Mouse (Mus musculus) intestine, embryonic 14.5 days (tissue): ENCODE measurements at regions not wholly inside any gene's neighbourhood (a gene's known extent, or its start where the extent isn't known, plus 50 kb on each side); places are given as distances from the start of the nearest gene placed in this dataset.

Experiments used
- ATAC-seq: fragments of 200-750 bp; cut with Nextera tagmentation; replicated peaks from 2 replicates; pipeline ENCODE4 v1.8.0; 2017; ENCODE audit warnings: low read depth, moderate number of reproducible peaks, moderate TSS enrichment, moderate library complexity; ENCODE audit not compliant: low FRiP score, low TSS enrichment
- DNase-seq: peaks from one replicate; pipeline ENCODE4 v3.0.0-alpha.2; 2018; ENCODE audit warnings: low spot score
- H3K27ac ChIP-seq: fragments of 300-500 bp; sonication (generic); 2 replicates; pipeline ENCODE4 v1.5.1; 2014; ENCODE audit warnings: low read depth, mild to moderate bottlenecking, control low read depth
- H3K27me3 ChIP-seq: fragments of 300-500 bp; sonication (generic); replicated peaks from 2 replicates; pipeline ENCODE4 v1.6.1; 2014; ENCODE audit warnings: low read length, control low read depth; ENCODE audit not compliant: control insufficient read depth, insufficient read depth
- H3K36me3 ChIP-seq: fragments of 300-500 bp; sonication (generic); 2 replicates; pipeline ENCODE4 v1.6.1; 2014; ENCODE audit warnings: low read length, control low read depth; ENCODE audit not compliant: control insufficient read depth, insufficient read depth
- H3K4me1 ChIP-seq: fragments of 300-500 bp; sonication (generic); replicated peaks from 2 replicates; pipeline ENCODE4 v1.6.1; 2014; ENCODE audit warnings: low read length, control low read depth, mixed read lengths; ENCODE audit not compliant: control insufficient read depth, insufficient read depth
- H3K4me2 ChIP-seq: fragments of 300-500 bp; sonication (generic); 2 replicates; pipeline ENCODE4 v1.6.1; 2014; ENCODE audit warnings: low read length
- H3K4me3 ChIP-seq: fragments of 300-500 bp; sonication (generic); 2 replicates; pipeline ENCODE4 v1.5.1; 2014; ENCODE audit warnings: low read depth, low read length, control low read depth, mixed read lengths
- H3K9ac ChIP-seq: fragments of 300-500 bp; sonication (generic); 2 replicates; pipeline ENCODE4 v1.6.1; 2014; ENCODE audit warnings: mild to moderate bottlenecking, low read length
- H3K9me3 ChIP-seq: fragments of 300-500 bp; sonication (generic); 2 replicates; pipeline ENCODE4 v1.6.1; 2016; ENCODE audit warnings: low read length, control low read depth; ENCODE audit not compliant: control insufficient read depth
- WGBS: fragments of 180-500 bp; shearing (Covaris S2); extraction: QIAGEN DNeasy Blood & Tissue Kit; methylation state at CpG from one replicate; pipeline ENCODE4 v1.1.7; 2014; 5-methylcytosine and 5-hydroxymethylcytosine counted together

DNA sequence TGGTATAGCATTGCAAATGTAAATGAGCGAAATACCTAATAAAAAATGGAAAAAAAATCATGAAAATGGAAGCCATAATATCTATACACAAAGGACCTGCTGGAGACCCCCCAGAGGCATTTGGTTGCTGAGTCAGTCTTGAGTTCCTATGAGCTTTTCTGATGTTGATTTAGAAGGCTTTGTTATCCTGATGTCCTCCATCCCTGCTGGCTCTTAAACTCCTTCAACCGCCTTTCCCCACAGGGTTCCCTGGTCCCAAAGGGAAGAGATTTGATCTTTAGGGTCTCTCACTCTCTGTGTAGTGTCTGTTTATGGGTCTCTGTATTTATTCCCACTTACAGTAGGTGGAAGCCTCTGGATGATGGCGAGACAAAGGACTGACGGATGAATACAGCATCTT lies 356.6 kb upstream of the Robo2 start:
- no peak overlapping the region for H3K4me2 ChIP-seq
- H3K36me3 ChIP-seq = no peaks in the 10 kb centered on the region
- ATAC-seq = no peak
- no peaks in the 10 kb centered on the region for H3K9me3 ChIP-seq
- no peak overlapping the region for H3K9ac ChIP-seq
- WGBS = 88% methylated on average over 4 of the region's 4 CpGs
- H3K4me3 ChIP-seq = no peak overlapping the region
- DNase-seq = no peak
- no peak overlapping the region for H3K27ac ChIP-seq
- H3K27me3 ChIP-seq = no peaks in the 10 kb centered on the region
- H3K4me1 ChIP-seq = no peaks in the 10 kb centered on the region

DNA sequence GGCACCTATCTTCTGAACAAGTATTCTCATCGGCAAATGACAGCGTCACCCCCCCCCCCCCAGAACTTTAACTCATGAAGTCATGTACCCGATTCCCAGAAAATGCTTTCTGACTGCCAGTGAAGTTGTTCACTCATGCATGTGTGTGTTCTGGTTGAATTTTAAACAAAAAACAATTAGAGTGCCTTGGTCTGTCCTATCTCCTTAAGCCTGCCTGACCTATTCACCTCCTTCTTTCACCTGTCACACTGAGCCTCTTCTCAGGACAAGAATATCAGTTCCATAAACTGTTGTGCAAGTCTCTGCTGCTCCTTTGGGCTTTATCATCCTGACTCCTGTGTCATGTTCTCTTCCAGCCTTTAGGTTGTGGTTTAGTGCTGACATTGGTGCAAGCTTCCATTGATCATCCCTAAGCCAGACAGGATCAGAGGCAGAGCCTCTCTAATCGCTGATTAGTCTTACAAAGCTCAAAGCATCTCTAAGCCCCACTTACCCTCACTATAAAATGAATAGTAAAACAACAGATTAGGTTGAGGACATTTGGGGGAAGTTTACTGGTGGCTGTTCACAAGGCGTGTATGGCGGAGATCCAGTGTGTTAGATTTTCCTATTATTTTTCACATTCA lies 345.2 kb upstream of the Robo2 start:
- Histone ChIP-seq H3K4me1 (0 out of 2 replicates have a peak, but pooled peaks cover 5% of the 10 kb centered on the region), H3K36me3 (no peaks in the 10 kb centered on the region), H3K9me3 (peaks cover 6% of the 10 kb centered on the region; the same call in 1 of the 2 replicates), H3K27me3 (no peaks in the 10 kb centered on the region), H3K4me2 (no peak overlapping the region), H3K9ac (no peak overlapping the region), H3K27ac (no peak overlapping the region), H3K4me3 (no peak overlapping the region)
- ATAC-seq = no peak
- 41% methylated on average over 6 of the region's 6 CpGs for WGBS
- no peak for DNase-seq

DNA sequence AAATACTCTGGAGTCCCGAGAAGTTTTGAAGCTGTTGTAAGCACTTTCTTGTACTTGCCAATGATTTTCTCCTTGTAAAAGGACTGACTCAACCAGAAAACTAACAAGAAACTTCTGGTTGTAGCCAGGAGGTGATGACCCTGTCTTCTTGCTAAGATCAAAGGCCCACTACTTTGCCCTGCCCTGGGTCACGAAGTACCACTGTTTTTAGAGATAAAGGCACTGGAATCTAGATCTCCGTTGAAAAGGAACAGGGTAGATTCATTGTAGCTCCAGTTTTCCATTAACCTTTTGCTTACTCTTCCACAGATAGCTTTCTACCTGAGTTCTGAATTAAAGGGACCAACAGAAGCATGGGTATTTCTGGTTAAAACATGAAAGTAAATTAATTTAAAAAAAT lies 339.3 kb upstream of the Robo2 start:
- Histone ChIP-seq H3K4me2 (no peak overlapping the region), H3K9me3 (peaks cover 6% of the 10 kb centered on the region; the same call in 1 of the 2 replicates), H3K27ac (no peak overlapping the region), H3K4me3 (no peak overlapping the region), H3K4me1 (no peaks in the 10 kb centered on the region), H3K36me3 (no peaks in the 10 kb centered on the region), H3K27me3 (no peaks in the 10 kb centered on the region), H3K9ac (no peak overlapping the region)
- 28% methylated on average over 3 of the region's 3 CpGs for WGBS
- DNase-seq (no peak), ATAC-seq (no peak)

DNA sequence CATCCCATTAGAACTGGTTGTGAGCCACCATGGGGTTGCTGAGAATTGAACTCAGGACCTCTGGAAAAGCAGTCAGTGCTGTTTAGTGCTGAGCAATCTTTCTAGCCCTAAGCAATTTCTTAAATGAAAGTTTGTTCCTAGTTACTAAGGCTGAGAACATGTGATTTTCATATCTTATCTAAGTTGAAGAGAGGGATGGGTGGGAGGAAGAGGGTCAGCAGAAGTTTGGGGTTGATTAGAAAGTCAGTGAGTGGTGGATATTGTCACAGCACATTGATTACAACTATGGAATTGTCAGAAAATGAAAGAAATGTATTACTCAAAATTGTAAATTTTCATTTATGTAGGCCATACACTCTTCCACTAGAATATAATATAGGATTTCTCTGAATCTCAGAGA lies 337.4 kb upstream of the Robo2 start:
- Histone ChIP-seq H3K27ac (no peak overlapping the region), H3K9me3 (peaks cover 6% of the 10 kb centered on the region; the same call in 1 of the 2 replicates), H3K4me1 (no peaks in the 10 kb centered on the region), H3K36me3 (no peaks in the 10 kb centered on the region), H3K27me3 (no peaks in the 10 kb centered on the region), H3K9ac (no peak overlapping the region), H3K4me2 (no peak overlapping the region), H3K4me3 (no peak overlapping the region)
- DNase-seq (no peak), ATAC-seq (no peak)

DNA sequence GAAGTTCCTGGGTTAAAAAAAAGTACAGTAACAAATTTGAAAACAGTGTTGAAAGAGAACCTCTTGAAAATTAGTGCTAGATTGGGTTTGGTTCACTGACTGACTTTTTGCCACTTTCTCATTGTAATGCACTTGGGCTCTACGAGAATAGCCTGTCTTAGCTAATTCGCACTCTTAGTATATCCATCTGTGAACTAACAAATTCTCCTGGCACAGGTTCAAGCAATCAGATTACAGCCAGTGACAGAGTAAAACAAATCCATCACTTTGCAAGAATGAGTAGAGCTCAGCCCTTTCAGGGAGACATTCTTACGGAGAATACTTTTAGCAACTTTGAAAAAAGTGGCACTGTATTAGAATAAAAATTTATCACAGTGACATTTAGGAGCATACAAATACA lies 331.9 kb upstream of the Robo2 start:
- ATAC-seq (no peak), DNase-seq (no peak)
- Histone ChIP-seq H3K4me3 (no peak overlapping the region), H3K27ac (no peak overlapping the region), H3K4me1 (no peaks in the 10 kb centered on the region), H3K9ac (no peak overlapping the region), H3K36me3 (no peaks in the 10 kb centered on the region), H3K27me3 (no peaks in the 10 kb centered on the region), H3K9me3 (no peaks in the 10 kb centered on the region), H3K4me2 (no peak overlapping the region)
- 60% methylated on average over 3 of the region's 3 CpGs for WGBS

DNA sequence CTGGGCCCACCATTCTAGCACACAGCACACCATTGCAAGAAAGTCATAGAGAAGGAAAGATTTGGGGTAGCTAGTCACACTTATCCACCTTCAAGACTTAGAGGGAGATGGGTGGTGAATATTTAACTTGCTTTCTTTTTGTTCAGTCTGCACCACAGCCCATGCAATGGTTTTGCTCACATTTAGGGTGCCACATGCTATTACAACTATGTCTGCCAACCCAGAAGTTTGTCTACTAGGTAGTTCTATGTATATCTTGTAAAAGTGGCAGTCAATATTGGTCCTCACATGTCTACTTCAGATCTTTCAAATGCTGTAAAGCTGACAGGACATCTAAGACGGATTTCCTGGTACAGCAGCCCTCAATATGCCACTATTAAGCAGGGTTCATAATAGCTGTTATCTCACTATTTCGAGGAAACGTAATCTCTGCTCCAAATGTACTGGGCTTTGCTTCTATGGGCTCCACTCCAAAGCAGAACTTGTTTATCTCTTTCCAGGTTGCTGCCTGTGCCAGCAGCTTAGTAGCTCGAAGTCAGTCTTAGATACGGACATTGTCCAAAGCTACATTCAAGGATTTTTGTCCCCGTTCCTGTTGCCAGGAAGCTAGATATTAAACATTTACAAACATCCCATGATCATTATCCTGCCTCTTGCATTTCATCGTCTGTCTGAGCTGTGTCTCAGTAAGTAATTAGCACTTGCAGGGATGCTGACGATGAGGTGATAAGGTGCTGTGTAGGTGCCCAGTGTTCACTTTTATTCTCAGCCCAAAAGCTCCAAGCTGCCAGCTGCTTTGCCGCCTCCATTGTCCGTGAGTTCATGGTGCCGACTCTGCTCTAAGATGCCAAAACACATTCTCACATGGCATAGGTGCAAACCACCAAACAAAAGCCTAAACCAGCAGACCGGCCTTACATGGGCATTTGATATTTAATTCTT lies 327.8 kb upstream of the Robo2 start:
- ATAC-seq (no peak), DNase-seq (no peak)
- Histone ChIP-seq H3K4me3 (no peak overlapping the region), H3K27ac (no peak overlapping the region), H3K4me2 (no peak overlapping the region), H3K27me3 (no peaks in the 10 kb centered on the region), H3K9me3 (no peaks in the 10 kb centered on the region), H3K4me1 (no peaks in the 10 kb centered on the region), H3K9ac (no peak overlapping the region), H3K36me3 (no peaks in the 10 kb centered on the region)
- 58% methylated on average over 12 of the region's 12 CpGs for WGBS

DNA sequence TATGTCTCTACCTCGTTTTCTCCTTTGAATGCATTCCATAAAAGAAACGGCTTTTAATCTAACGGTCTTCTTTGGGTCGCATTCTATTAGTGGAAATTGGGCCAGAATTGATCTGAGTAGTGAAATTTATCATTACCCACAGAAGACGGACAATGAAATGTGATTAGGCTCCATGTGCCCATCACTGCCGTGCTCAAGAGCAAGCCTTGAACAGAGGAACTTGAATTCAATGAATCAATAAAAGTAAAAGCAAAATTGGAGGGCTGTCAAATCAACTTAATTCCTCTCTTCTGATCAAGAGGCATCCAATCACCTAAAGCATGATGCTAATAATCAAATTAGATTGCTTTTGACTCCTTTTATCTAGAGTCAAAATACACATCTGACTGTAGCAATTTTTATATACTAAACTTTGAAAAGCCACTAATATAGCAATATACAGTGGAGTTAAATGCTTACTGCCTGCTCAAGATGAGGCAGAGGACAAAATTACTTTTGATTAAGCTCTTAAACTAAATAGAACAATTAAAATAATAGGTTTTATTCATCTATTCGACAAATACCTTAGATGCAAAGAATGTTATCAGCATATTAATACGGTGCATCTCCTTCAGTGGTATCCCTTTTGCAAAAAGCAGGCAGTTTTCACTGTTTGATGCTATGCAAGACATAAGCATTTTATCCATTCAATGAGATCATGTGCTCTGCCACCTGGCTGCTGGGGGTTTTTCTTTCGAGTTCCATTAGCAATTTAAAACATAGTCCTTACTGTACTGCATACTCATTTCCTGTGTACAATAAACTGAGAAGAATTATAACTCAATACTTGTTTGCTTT lies 321.5 kb upstream of the Robo2 start:
- Histone ChIP-seq H3K4me1 (no peaks in the 10 kb centered on the region), H3K9me3 (no peaks in the 10 kb centered on the region), H3K4me3 (no peak overlapping the region), H3K27me3 (no peaks in the 10 kb centered on the region), H3K4me2 (no peak overlapping the region), H3K36me3 (no peaks in the 10 kb centered on the region), H3K27ac (no peak overlapping the region), H3K9ac (no peak overlapping the region)
- WGBS = 85% methylated on average over 9 of the region's 9 CpGs
- DNase-seq (no peak), ATAC-seq (no peak)

DNA sequence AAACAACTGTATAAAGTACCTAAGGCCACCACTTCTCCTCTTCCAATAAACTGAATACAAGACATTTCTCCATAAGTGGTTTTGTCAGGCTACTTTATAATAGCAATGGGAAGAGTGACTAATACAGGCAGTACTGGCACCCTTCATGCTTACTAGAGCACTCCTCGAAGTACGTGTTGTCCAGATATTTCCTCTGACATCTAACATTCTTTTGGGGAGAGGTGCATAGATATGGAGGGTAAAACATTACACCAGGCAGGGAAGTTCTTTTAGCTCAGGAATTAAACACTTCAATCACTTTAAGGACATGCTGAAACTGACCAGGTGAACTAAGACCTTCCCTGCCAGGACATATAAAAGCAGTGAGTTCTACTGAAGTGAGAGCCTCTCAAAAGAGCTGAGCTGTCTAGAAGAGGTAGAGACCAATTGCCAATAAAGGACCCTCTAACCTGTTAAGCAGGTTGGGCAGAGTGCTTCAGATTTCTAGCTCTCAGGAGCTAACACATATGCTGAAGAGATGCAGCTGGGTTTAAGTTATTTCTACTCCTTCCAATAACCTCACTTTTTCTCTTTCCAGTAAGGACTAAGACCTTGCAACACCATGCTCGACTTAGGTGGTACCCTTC lies 318.7 kb upstream of the Robo2 start:
- 47% methylated on average over 3 of the region's 3 CpGs for WGBS
- Histone ChIP-seq H3K4me1 (no peaks in the 10 kb centered on the region), H3K9me3 (no peaks in the 10 kb centered on the region), H3K9ac (no peak overlapping the region), H3K27ac (no peak overlapping the region), H3K27me3 (no peaks in the 10 kb centered on the region), H3K4me2 (no peak overlapping the region), H3K4me3 (no peak overlapping the region), H3K36me3 (no peaks in the 10 kb centered on the region)
- ATAC-seq = no peak
- no peak for DNase-seq
